Mouse (Mus musculus): ENCODE measurements around the gene Whamm.

The Whamm gene

DNA sequence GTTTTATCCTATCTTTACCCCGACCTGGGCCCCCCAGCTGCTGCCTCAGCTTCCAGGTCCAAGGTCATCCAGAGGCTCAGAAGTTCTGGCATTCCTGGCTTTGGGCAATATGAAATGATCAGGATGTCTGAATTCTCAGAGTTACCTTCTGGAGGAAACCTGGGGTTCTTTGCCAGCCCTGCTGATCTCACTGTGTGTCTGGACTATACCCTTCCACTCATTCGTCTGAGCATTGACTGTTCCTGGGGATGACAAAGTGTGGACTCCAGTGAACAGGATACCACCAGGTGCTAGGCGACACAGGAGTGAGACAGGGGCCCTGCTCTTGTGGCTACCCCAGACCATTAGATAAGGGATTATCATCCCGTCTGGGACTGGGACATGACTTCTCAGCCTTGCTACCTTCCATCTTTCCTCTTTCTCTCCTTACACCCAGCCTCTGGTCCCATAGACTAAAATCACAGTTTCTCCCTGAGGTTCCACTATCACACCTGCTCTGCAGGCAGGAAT, 7.5 kb upstream of the Whamm start:
- DNase-seq (ENCODE audit: low read depth, low spot score) = no peak

DNA sequence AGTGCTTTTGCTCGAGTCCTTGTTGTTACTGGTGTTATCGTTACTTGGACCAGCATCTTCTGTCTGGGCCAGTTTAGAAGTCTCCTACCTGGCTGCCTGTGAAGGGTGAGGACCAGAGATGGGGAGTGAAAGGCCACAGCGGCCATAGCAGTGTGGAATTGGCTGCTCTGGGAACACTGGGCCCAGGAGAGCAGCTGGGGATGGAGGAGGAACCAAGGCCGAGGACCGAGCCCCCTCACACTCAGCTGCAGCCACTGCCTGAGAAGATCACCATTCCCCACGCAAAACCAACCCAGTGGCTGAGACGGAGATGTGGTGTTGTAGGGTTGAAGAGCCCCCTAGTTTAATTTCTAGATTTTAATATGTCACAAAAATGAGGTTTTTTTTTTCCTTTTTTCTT, 6.3 kb upstream of the Whamm start:
- no peak for DNase-seq (ENCODE audit: low read depth, low spot score)

DNA sequence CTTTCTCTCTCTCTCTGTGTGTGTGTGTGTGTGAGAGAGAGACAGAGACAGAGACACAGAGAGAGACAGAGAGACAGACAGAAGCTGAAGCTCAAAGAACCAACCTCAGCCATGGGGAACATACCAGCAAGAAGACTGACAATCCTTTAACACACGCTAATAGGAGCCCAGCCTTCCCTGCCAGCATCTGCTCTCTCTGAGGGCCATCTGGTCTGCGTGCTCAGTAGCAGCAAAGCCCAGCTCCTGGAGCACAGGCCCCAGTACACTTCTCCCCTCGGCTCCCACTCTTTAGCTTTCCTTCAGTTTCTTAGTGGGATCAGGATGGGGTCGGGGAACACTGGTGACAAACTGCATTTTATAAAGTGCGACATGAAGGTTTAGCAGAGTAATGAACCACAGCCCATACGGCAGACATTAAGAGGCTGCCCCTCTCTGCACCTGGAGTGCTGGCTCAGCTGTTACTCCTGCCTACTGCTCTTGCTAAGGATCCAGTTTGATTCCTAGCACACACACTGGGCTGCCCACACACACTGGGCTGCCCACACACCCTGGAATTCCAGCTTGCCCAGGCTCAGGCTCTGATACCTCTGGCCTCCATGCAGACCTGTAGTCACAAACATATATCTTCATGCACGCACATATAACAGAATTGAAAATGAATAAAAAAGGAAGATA, 5.5 kb upstream of the Whamm start:
- DNase-seq (ENCODE audit: low read depth, low spot score) = no peak

DNA sequence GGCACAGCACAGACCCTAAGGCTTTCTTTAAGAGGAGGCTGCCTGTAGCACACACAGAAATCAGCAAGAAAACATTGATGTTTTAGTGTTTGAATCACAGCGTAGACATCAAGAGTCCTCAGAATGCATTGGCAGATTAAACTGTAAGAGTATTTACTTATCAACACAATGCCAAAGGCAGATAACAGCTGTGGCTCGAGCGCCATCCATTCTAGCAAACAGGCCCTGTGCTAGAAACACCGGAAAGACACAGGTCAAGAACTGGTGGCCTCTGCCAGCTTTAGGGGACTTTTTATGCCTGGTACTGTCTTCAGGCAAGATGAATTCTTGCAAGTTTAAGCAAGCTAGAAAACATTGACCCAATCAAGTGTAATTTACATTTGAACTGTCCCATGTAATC, 4.7 kb upstream of the Whamm start:
- no peak for DNase-seq (ENCODE audit: low read depth, low spot score)

DNA sequence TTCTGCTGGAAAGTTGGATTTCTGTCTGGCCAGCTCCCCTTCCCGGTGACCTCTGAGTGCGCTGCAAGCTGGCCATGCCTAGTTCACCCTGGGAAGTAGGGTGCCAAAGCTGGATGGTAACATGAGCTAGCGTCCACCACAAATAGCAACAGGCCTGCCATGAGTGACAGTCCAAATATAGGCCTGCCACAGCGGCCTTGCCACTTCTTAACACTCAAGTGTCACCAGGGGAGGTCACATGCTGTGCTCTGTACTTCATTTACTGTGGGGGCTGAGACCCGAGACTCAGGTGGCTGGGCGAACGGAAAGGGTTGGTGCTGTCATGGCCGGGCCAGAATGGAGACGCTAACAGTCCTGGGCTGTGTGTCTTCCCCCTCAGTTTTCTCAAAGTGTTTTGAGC, 4.2 kb upstream of the Whamm start, which contains the start of gene Fsd2:
Fsd2 (minus strand) TSS at position 53 of the 400 bp plus-strand sequence.
- no peak for DNase-seq (ENCODE audit: low read depth, low spot score)

DNA sequence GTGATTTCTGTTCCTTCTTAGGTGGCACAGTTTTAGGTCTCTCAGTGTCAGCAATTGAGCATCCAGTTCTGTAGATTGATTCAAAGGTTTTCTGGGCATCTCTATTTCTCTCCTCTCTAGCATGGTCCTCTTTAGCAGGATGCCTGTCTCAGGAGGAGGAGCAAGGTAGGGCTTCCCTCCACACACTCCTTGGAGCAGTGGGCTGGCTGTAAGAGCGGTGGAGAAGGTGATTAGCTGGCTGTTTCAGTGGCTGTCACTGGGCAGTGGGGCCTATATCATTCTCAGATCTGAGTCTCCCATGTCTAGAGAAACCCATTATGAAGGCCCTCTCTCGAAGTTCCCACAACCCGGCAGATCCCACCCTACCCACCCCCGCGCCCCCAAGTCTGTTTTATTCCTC, 3.7 kb upstream of the Whamm start:
- no peak for DNase-seq (ENCODE audit: low read depth, low spot score)

DNA sequence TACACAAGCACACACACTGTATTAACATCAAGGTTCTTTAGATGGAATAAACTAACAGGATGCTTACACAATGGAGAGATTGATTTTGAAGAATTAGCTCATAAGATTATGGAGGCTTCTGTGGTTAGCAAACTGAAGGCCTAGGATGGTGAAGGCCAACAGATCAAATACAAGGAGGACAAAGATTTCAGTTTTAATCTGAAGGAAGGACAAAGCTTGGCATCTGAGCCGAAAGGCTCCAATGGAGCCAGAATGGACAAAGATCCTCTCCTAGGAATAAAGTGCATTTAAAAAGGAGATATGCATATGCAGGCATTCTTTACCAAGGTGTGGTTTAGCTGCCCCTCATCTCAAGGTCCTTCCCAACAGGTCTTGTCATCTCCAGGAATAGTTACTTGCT, 1.2 kb upstream of the Whamm start:
- no peak for DNase-seq (ENCODE audit: low read depth, low spot score)

DNA sequence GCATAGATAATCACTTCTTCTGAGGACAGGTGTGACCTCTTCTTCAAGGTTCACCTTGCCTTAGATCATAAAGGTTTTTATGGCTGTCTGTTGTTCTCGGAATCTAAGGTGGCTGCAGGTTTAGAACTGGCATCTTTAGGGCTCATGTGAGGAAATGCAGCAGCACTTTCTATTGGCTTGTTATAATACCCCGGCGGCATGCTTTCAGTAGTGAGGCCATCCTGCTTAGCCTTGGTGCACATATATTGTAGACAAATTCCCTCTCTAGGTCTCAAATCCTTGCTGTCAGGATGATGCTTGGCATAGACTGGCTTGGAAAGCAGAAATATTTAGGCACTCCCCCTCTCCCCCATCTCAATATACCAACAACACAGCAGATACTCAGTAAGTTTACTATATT, 795 bp upstream of the Whamm start:
- DNase-seq (ENCODE audit: low read depth, low spot score) = peak; percentile 66

DNA sequence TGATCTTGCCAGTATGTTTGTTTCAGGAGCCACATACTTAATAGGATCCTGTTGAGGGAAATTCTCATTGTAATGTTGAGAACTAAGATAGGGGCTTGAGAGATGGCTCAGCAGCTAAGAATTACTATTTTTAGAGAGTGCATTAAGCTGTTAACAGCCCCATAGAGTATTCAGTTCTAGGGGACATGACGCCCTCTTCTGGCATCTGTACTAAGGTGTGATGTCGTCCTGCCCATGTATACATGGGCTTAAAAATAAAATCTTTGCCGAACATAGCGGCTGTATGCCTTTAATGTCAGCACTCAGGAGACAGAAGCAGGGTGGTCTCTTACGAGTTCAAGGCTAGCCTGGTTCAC, 336 bp upstream of the Whamm start:
- no peak for DNase-seq (ENCODE audit: low read depth, low spot score)

DNA sequence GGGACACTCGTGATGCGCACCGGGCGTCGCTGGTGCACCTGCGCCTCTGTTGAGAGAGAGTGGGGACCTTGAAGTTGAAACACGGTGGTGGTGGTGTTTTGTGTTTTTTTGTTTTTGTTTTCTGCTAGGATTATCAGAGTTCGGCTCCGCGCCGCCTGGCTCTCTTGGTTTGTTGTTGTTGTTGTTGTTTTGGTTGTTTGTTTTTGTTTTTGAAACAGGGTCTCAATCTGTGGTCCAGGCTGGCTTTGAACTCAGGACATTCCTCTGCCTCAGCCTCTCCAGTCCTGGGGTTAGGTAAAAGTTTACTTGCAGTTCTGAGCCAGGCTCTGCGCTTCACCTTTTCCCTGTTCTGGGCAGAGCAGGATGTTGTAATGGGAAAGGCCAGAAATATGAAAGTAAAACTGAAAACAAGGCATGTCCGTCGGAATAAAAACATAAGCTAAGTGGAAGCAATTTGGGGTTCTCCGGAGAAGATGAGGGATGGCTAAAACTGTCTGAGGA, 925 bp downstream of the Whamm start:
- DNase-seq (ENCODE audit: low read depth, low spot score) = no peak

DNA sequence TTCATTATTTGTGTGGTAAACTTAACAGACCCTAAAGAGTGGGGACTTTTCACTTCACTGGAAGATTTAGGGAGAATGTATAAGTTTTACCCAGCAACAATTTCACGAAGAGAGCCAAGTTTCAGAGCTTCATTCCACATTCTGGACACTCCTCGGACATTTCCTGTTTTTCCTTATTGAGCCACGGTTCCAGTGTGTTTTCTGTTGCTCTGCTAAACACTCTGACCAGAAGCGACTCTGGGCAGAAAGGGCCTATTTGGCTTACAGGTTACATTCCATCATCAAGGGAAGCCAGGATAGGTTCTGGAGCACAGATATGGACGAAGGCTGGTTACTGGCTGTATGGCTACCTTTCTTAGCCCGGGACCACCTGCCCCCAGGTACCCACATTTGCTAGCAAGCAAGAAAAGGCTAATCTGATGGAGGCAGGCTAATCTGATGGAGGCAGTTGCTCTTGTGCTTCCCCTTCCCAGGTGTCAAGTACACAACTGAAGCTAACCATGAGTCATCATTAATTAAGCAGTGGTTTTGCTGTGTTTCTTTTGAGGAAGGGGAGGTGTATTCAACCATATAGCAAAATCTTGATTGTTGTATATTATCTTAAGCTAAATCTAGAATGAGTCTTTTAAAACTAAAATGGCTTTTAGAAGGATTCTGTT, 1.7 kb downstream of the Whamm start:
- DNase-seq (ENCODE audit: low read depth, low spot score) = no peak

DNA sequence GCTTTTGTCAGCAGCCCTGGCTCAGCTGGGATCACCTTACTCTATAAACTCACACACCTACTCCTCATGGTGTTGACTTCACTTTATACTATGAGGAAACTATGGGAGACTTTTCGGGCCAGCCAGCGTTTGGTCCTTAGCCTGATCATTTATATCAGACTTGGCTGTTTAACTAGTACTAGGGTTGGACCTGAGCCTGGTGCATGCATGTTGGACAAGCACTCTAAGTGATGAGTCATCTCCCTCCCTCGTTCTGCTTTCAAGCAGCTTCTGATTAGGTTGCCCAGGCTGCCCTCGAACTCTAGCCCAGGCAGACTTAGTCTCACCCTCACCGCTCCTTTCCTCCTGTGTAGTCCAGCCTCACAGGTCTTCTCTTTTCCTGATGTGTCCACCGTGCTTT, 2.3 kb downstream of the Whamm start:
- peak; percentile 39 for DNase-seq (ENCODE audit: low read depth, low spot score)

DNA sequence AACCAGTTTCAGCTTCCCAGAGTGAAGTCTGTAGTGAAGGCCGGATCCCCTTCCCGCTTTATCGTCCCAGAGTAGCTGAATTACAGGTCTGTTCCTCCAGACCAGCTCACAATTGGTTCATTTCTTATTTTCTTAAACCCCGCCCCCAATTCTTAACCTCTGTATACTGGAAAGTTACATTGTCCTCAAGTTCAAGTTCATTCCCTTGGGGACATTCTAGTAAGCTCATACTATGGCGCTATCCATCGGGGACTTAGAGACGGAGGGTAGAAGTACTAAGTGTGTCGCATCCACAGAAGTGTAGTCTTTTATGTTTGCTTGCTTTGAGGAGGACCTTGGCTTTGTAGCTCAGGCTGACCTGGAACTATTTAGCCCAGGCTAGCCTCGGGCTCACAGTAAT, 2.8 kb downstream of the Whamm start:
- DNase-seq (ENCODE audit: low read depth, low spot score) = peak; percentile 32

DNA sequence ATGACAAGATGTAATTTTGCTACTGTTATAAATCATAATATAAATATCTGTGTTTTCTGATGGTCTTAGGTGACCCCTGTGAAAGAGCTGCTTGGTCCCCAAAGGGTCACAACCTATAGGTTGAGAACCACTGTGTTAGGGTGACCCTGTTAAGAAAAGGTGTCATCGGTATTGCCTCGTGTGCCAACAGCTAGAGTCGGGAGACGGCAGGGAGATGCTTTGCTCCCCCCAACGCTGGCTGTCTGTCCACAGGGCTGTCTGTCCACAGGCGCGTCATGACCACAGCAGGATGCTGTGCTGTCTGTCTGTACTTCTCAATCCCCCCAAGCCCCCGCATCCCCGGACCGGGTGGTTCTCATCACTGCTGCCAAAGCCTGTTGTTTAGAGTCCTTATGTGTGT, 4.5 kb downstream of the Whamm start:
- DNase-seq (ENCODE audit: low read depth, low spot score) = no peak

DNA sequence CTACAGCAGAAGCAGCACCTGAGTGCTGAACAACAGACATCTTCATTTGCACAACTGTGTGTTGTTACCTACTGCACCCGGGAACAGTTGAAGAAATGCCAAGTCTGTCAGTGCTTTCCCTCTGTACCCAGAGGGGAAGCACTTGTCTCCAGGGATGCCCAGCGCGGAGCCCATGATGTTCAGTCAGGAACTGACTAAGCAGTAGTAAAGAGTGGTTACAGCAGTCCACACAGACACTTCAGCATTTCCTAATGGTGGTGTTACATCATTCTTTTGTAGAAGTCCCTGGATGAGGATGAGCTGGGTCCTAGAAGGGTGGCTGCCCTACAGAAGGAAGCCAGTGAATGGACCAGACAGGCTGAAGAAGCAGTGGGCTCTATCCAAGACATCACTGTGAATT, 6.8 kb downstream of the Whamm start:
- no peak for DNase-seq (ENCODE audit: low read depth, low spot score)

DNA sequence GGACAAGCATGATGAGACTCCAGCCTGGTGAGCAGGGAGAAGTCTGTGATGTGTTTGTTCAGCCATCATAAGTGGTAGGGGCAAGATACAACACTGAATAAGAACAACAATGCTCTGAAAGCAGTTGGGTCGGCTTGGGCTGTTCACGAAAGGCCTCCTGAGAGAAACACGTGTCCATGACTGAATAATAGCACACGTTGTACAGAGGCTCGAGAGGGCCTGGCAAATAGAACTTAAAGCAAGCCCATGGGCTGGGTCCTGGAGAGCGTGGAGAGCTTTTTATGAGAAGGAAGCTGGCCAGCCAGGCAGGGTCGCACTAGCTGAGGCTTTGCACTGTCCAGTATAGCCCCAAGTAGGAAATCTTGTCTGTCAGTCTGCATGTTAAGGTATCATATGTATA, 7.3 kb downstream of the Whamm start:
- no peak for DNase-seq (ENCODE audit: low read depth, low spot score)

DNA sequence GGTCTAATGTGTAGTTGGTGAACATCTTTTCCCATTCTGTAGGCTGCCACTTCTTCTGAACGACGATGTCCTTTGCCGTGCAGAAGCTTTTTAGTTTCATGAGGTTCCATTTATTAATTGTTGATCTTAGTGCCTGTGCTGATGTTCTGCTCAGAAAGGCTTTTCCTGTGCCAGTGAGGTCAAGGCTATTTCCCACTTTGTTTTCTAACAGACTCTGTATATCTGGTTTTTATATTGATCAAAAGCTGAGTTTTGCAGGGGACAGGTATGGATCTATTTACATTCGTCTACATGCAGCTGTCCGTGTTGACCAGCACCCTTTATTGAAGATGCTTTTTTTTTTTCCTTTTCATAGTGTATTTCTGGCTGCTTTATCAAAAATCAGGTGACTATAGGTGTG, 8.2 kb downstream of the Whamm start:
- no peak for DNase-seq (ENCODE audit: low read depth, low spot score)

DNA sequence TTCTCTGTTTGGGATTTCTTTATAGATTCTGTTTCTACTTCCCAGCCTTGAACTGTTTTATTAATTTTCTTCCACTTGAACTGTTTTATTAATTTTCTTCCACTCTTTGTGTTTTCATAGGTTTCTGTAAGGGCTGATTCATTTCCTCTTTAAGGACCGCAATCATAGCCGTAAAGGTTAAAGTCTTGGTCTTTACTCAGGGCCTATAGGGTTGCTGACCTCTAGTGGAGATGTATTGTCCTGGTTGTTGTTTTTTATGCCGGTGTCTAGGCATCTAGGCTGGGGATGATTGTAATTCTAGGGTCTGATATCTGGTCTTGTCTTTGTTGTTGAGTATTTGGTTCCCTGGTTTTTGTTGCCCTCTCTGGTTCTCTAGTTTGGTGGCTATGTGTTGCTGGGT, 12.4 kb downstream of the Whamm start:
- peak; percentile 36 for DNase-seq (ENCODE audit: low read depth, low spot score)

DNA sequence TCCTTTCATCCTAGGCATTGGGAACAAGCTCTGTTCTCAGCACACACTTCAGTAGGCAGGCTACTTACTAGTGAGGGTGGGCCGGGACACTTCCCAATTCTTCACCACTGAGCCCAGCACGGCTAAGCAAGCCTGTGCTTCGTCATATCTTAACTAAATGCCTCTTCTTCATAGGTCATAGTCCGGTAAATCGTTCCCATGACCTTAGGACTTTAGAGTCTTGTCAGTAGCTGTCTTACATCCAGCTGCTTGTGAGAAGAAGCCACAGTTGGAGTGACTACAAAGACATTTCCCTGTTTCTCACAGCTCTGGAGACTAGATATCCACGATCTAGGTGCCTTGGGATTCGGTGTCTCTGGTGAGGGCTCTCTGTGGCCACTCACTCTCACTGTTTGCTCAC, 14.3 kb downstream of the Whamm start:
- DNase-seq (ENCODE audit: low read depth, low spot score) = no peak

DNA sequence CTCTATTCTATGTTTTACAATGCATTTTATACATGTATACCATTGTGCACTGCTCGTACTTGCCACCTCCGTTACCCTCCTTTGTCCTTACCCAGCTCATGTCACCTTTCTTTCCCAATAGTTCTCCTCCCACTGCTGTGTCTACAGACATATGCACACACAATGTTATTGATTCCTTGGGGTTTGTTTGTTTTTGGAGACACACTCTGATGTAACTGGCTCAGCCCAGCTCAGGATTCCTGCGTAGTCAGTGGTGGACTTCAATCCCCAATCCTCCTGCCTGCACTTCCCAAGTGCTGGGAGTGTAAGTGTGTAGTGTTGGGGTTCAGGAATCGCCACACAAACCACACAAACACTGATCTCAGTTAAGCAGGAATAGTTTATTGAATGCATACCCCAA, 16.2 kb downstream of the Whamm start:
- DNase-seq (ENCODE audit: low read depth, low spot score) = no peak

DNA sequence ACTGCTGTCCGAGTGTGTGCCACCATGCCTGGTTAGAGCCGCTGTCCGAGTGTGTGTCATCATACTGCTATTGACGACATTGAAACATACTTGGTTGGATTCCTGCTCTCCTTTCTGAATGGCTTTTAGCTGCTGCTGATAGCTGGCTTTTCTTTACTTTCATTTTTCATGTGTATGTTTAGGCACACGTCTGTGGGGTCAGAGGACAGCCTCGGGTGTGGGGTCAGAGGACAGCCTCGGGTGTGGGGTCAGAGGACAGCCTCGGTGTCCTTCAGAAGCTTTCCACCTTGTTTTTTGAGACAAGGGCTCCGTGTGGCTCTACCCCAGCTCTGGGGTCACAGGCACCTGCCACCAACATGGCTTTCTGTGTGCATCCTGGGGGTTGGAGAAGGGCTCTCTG, 21.6 kb downstream of the Whamm start:
- DNase-seq (ENCODE audit: low read depth, low spot score) = no peak

DNA sequence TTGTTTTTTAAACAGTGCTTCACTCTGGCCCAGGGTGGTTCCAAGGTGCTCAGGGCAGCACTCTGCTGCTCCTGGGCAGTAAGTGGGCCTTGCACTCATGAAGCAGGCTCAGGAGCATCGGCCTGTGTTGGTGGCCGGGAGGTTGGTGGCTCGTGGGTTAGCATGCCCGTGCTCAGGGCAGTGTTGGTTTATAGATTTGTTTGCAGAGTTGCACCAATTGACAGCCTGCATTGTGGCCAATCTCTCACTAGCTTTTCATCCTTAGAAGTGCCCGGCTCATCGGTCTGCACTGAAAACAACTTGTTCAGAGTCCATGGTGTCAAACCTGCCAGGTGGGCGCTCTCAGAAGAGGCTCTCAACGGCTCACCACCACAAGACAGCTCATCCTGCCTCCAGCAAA, 22.3 kb downstream of the Whamm start:
- DNase-seq (ENCODE audit: low read depth, low spot score) = no peak

DNA sequence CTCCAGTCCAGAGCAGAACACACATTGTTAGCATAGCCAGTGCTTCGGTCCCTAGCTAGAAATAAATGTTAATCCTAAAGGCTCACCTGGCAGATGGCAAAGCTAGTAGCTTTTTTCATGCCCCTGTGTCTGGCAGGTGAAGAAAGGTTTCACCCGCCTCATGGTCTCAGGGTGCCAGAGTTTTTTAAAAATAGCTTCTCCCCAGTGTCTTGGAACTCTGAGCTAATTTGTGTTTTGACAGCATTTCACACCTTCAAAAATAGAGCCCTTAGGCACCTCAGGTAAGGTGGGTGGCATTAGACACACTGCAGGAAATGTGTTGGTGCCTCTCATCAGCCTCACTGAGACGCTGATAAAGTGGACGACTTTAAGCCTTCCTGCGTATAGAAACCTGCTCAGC, 24.0 kb downstream of the Whamm start:
- DNase-seq (ENCODE audit: low read depth, low spot score) = no peak
